Mouse (Mus musculus) left cerebral cortex, adult 8-10 months (tissue): ENCODE data around the gene Zfp526. TPM values are rescaled to one million over a fixed set of nuclear protein-coding genes. Genes with fewer than 3 reads are reported as not detected.

Experiments used
- microRNA-seq, 2 experiments: library from miRNA; unstranded; fragments of <30 nt; microRNA quantifications; one replicate each; pipeline ENCODE4 v1.2.0; 2022
- total RNA-seq, 4 experiments: library from RNA; stranded (reverse); gene quantifications; 2 replicates each; pipeline ENCODE4 v1.2.4; 2022

The Zfp526 gene
- total RNA-seq, 4 experiments from 2014 or later, result 12.1 to 12.9 (median 12.8) TPM

Small RNA genes lying within 50 kb of the gene (microRNA-seq; reads per million reads assigned to microRNA genes)
- 0 to 0.44 reads per million in 2 experiments for gene Mir7048

Other genes starting within 250 kb of the Zfp526 start
- 100 to 1,000 TPM; 322 to 333 (median 326) TPM for gene Rabac1, start 248.7 kb upstream of the Zfp526 start, total RNA-seq
- 1,000 to 10,000 TPM; 1,859 to 2,026 (median 1,901) TPM for gene Atp1a3, start 215.5 kb upstream of the Zfp526 start, total RNA-seq
- gene Grik5, start 149.1 kb upstream of the Zfp526 start, total RNA-seq, result 100 to 1,000 TPM; 201 to 224 (median 207) TPM
- 10 to 100 TPM; 36.8 to 40.0 (median 37.1) TPM for gene Zfp574, start 148.9 kb upstream of the Zfp526 start, total RNA-seq
- gene Pou2f2, start 41.7 kb upstream of the Zfp526 start, total RNA-seq, result 10 to 100 TPM; 10.5 to 13.2 (median 11.9) TPM
- 10 to 100 TPM; 21.2 to 24.5 (median 22.2) TPM for gene Dedd2, start 810 bp upstream of the Zfp526 start, total RNA-seq
- gene Gsk3a, start 16.4 kb downstream of the Zfp526 start, total RNA-seq, result 100 to 1,000 TPM; 214 to 232 (median 222) TPM
- 10 to 100 TPM; 61.3 to 75.7 (median 69.9) TPM for gene Erf, start 29.3 kb downstream of the Zfp526 start, total RNA-seq
- gene Cic, start 46.3 kb downstream of the Zfp526 start, total RNA-seq, result 100 to 1,000 TPM; 196 to 238 (median 227) TPM
- 10 to 100 TPM; 29.5 to 38.7 (median 32.2) TPM for gene Pafah1b3, start 76.6 kb downstream of the Zfp526 start, total RNA-seq
- gene Prr19, start 80.0 kb downstream of the Zfp526 start, total RNA-seq, result not detected
- 10 to 100 TPM; 40.7 to 46.5 (median 42.0) TPM for gene Tmem145, start 84.7 kb downstream of the Zfp526 start, total RNA-seq
- gene Megf8, start 95.7 kb downstream of the Zfp526 start, total RNA-seq, result 100 to 1,000 TPM in 3 of 4 experiments, 10 to 100 TPM in 1; 99.2 to 109 (median 104) TPM
- gene Cnfn, start 148.3 kb downstream of the Zfp526 start, total RNA-seq, result not detected
- gene Lipe, start 177.3 kb downstream of the Zfp526 start, total RNA-seq, result 10 to 100 TPM in 1 of 4 experiments, 1 to 10 TPM in 3; 8.2 to 10.7 (median 8.8) TPM
- gene Cxcl17, start 191.5 kb downstream of the Zfp526 start, total RNA-seq, result not detected